Mouse (Mus musculus) bone marrow, adult 2 months (tissue): Measurements from ENCODE around the gene Nav3.

Experiments
- CTCF ChIP-seq: fragments of 200-500 bp; IDR thresholded peaks from 2 replicates; pipeline ENCODE4 v1.5.1; 2011; ENCODE audit warnings: low read length, control low read depth; ENCODE audit not compliant: control insufficient read depth, insufficient read depth
- POLR2A ChIP-seq: fragments of 200-500 bp; IDR thresholded peaks from 2 replicates; pipeline ENCODE4 v1.6.1; 2011; ENCODE audit warnings: low read depth, mild to moderate bottlenecking, control low read depth, low read length, borderline replicate concordance; ENCODE audit not compliant: control insufficient read depth

GRCm38 (mm10) chr10:109928547-109929318 lies 527.3 kb downstream of the Nav3 start:
- TF ChIP-seq CTCF: no peak
- no peak for TF ChIP-seq POLR2A
